Mouse (Mus musculus): ENCODE results near the gene Bbs9.
A peak's percentile ranks its signal among the peaks of the same experiment; 100 is the strongest.
"Not testable (repeated sequence)": the region's sequence is repeated elsewhere in the genome, so short reads cannot be mapped to it uniquely, and the experiment has no call there.

Gene Bbs9

DNA sequence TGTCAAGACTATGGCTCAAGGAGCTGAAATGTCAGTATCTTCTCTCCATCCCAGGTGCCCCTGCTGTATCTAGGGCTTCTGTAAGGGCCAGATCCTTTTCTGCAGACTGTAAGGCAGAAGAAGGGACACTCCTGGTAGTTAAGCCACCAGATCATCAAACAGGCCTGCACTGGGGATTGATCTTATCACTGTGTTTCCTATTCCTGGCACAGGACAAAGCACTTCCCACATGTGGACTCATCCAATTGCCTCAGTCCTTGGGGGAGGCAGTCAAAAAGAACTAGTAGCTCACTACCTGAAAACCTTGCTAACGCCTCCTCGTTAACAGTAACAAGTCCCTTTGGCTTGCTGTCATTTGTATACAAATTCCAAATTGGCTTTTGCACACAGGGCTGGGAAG is 336.4 kb downstream of the Bbs9 start:
- no peak for DNase-seq

- no peak for DNase-seq
Measured at GRCm38 (mm10) chr9:22814407-22815092, 339.0 kb downstream of the Bbs9 start.

DNA sequence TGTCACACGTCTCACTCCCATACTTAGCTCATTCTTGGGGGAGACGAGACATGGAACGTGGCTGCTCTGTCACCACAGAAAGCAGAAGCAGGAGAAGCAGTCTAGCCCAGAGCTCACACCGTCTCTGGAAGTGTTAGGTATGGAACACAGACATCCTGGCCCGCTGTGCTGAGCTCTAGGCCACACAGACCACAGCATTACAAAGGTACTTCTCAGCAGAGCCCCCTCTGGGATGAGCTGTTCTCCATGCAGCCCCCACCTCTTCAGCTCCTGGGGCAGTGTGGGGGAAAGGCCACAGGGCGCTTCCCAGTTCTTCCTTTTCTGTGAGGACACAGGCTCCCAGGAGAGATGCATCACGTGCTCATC is 339.6 kb downstream of the Bbs9 start:
- no peak for DNase-seq

- no peak for DNase-seq
Measured at GRCm38 (mm10) chr9:22819539-22819938, 344.0 kb downstream of the Bbs9 start.

DNA sequence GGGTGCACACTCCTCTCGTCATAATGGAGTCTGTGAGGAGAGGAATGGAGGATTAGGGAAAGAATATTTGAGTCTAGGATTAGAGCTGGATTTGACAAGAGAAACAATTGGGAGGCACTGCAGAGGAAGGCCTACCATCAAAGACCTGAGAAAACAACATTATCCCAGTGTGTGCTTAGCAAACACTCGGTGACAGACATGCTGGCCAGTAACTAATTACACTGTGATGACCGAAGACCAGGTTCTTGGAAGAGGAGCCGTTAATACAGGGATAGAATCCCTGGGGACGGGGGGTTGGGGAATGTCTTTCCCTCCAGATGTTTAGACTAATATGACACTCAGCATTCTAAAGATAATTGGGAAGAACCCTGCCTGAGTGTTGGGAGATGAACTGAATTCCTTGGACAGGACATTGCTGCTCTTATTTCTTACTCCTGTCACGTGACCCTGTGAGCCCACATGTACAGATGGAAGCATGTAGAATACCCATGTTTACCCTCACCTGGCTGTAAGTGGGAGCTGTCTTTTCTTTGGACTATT is 345.2 kb downstream of the Bbs9 start:
- no peak for DNase-seq

GRCm38 (mm10) chr9:22822770-22823169 is 347.3 kb downstream of the Bbs9 start:
- no peak for DNase-seq

DNA sequence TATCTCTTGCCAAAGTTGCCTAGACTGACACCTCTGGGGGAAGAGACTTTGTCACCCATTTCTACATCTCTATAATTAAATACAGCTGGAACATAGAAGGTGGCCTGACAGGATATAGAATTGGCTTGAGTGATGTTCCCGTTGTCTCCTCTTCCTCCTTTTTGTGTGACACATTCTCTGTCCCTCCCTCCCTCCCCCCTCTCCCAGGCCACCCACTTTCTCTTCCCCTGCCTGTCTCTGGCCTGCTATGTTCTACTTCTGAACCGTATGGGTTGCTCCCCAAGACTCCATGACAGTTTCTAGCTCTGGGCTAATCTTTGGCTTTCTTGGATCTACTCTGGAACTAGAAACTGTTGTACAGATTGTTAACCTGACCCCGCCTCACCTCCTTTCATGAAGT is 348.3 kb downstream of the Bbs9 start:
- DNase-seq = no peak

DNA sequence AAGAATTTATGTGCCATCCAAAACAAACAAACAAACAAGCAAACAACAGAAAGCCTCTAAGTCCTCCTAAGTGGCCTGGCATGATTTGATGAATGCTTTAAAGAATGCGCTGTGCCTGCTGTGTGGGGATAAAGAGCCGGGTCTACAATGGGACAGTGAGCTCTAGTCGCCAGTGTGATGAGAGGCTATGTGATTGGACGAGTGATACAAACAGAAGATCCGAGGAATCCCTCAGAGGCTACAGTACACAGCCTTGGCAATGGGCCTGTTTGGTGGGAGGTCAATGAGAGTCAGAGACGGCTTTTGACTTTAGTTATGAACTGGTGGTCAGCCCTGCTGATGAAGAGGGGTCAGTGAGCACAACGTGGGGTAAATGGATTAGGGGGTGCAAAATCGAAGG is 349.4 kb downstream of the Bbs9 start:
- DNase-seq = no peak

GRCm38 (mm10) chr9:22826571-22826990 is 351.1 kb downstream of the Bbs9 start:
- DNase-seq = no peak

DNA sequence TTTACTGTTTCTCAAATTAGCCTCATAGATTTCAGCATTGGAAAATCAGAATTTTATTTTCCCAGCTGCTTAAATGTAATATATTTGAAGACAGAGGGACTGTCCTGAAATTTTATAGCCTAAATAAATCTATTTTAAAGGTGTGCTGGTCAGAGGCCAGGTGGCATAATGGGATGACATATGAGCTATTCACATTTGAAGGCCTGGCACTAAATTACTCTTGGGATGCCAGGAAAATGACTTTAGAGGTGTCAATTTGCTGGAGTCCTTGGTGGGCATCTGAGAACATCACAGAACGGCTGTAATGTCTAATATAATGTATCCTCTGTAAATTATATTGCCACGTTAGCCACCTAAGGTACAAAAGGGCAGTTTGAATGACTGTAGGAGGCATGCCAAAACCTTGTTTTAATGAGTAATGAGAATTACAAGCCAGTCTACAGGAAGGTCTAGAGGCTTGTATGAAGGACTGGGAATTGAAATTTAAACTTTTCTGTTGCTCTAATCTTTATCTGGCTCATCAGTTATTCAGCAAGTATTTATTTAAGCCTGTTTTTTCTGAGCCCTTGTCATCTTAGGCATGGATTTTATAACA is 351.8 kb downstream of the Bbs9 start:
- DNase-seq = no peak

- DNase-seq = no peak
Measured at GRCm38 (mm10) chr9:22829212-22829960, 353.9 kb downstream of the Bbs9 start.

- no peak for DNase-seq
Measured at GRCm38 (mm10) chr9:22834994-22835512, 359.5 kb downstream of the Bbs9 start.

GRCm38 (mm10) chr9:22837000-22837399 is 361.5 kb downstream of the Bbs9 start:
- DNase-seq = no peak

GRCm38 (mm10) chr9:22837702-22838210 is 362.2 kb downstream of the Bbs9 start:
- no peak for DNase-seq

- peak; percentile 7 for DNase-seq
Measured at GRCm38 (mm10) chr9:22846048-22846447, 370.5 kb downstream of the Bbs9 start.

DNA sequence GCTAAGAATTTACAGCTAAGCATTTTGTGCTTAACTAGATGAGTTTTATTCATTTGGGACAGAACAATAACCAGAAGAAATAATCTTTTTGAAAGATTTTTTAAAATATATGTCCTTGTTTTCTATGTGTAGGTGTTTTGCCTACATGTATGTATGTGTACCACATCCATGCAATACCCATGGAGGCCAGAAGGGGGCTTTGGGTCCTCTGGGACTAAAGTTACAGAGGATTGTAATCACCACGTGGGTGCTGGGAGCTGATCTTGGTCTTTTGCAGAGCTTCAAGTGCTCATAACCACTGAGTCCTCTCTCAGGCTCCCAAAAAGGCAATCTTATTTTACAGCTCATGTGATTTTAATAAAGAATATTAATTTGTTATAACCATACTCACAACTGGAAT is 371.3 kb downstream of the Bbs9 start:
- DNase-seq = no peak

DNA sequence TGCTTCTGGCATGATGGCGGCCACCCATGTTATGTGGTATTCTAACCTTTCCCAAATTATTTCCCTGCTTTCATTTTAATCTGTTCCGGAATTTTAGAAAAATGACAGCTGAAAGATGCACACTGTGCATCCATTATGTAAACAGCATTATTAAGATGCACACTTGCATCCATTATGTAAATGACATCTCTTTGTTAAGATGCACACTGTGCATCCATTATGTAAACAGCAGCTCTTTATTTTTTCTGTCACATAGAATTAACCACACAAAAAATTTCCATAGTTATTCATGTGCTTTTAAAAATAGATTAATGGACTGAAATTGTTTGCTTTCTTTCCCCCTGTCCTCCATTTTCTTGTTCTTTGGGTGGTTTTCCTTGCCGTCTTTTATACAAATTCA is 373.3 kb downstream of the Bbs9 start:
- no peak for DNase-seq

GRCm38 (mm10) chr9:22849212-22849611 is 373.7 kb downstream of the Bbs9 start:
- no peak for DNase-seq

DNA sequence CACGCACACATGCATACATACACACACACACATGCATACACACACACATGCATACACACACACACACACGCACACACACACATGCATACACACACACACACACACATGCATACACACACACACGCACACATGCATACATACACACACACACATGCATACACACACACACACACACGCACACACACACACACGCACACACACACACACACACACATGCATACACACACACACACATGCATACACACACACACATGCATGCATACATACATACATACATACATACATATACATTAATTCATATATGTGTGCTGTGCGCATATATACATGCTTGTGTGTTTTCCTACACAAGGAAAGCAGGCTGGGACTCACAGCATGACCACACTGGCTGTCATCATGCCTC is 393.6 kb downstream of the Bbs9 start:
- DNase-seq = not testable (repeated sequence)

DNA sequence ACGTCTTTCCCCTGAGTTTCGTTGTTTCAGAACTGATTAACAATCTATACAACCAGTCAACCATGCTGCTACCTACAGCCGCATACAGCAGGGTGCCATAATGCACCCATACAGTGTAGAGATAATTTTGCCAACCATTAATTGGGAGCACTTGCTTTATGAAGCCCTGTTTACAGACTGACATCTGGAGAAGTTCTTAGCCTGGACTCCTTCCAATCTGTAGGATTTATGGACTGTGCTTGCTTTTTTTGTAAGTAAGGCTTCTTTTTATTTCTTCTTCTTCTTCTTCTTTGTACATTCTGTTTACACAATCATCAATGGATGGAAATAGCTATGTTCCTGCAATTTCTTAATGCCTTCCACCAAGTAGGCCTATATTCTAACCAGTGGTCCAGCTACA is 395.1 kb downstream of the Bbs9 start:
- no peak for DNase-seq

DNA sequence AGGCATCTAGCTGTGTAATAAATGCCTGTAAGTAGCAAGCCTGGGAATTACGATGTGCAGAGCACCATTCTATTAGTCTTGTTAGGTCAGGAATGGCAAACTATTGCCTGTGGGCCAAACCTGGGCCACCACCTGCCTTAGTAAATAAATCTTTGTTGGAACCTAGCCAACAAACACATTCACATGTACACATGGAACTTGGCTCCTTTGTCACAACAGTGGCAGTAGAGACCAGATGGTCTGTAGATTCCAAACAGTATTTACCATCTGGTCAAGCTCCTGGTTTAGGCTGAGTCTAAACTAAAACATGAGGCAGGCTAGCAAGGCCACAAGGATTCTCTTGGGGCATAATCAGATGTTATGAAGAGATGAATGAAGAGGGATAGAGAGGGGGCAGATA is 399.7 kb downstream of the Bbs9 start:
- no peak for DNase-seq

DNA sequence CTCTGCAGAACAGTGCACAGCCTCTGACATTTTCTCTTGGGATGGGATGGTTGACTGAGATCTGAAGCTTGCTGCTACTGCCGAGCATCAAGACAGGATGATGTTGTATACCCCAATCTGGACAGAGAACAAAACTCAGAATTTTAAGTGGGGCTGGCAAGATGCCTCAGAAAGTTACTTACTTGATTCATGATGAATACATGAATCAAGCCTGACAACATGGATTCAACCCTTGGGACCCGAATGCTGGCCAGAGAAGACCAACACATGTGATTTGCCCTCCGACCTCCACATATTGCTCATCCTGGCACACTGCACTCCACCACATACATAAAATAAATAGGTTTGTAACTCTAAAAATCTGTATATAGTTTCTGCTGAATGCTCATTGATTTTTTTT is 403.8 kb downstream of the Bbs9 start:
- DNase-seq = no peak

GRCm38 (mm10) chr9:22886351-22886750 is 410.8 kb downstream of the Bbs9 start:
- no peak for DNase-seq

DNA sequence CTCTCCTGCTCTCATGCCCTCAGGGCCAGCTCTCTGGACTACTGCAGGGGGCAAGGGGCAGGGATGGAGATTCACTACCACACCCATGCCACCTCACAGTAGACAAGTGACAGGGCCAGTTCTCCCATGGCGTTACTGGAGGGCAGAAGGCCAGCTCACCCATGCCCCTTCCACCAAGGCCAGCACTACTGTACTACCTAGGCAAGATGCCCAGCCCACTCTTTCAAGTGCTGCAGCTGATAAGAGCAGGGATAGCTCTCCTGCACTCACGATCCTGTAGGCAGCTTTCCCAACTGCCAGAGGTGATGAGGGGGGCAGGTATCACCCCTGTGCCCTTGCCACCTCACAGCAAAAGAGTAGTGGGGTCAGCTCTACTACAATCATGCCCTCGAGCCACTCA is 429.9 kb downstream of the Bbs9 start:
- no peak for DNase-seq

Data from lung, postnatal 36 days (tissue).